Mouse (Mus musculus) cerebellum, adult 2 months (tissue): ENCODE data around the gene Clic4.

ENCODE experiments used
- CTCF ChIP-seq: fragments of 200-500 bp; IDR thresholded peaks from 2 replicates; pipeline ENCODE4 v1.5.1; 2011; ENCODE audit warnings: low read depth, mild to moderate bottlenecking, control low read depth, low read length, moderate library complexity, borderline replicate concordance; ENCODE audit not compliant: insufficient read depth
- POLR2A ChIP-seq: fragments of 200-500 bp; IDR thresholded peaks from 2 replicates; pipeline ENCODE4 v1.6.1; 2011; ENCODE audit warnings: low read length, control low read depth, borderline replicate concordance; ENCODE audit not compliant: insufficient read depth

GRCm38 (mm10) chr4:135276681-135277379 is 4.2 kb upstream of the Clic4 start:
- no peak for TF ChIP-seq CTCF
- TF ChIP-seq POLR2A, result no peak
